Mouse (Mus musculus) intestine, postnatal 0 days (tissue): Measurements from ENCODE around the gene Trp53i13. TPM values are rescaled to one million over a fixed set of nuclear protein-coding genes. Genes with fewer than 3 reads are reported as not detected.

Experiments used
- ATAC-seq: fragments of 200-750 bp; cut with Nextera tagmentation; 2 replicates; pipeline ENCODE4 v1.8.0; 2017; ENCODE audit warnings: mild to moderate bottlenecking, moderate TSS enrichment, moderate library complexity
- H3K27ac ChIP-seq: fragments of 300-500 bp; sonication (generic); 2 replicates; pipeline ENCODE4 v1.5.1; 2014; ENCODE audit warnings: mild to moderate bottlenecking, low read depth, low read length, moderate library complexity
- H3K27me3 ChIP-seq: fragments of 300-500 bp; sonication (generic); replicated peaks from 2 replicates; pipeline ENCODE4 v1.6.1; 2014; ENCODE audit warnings: low read length, mixed read lengths; ENCODE audit not compliant: control insufficient read depth, insufficient read depth
- H3K36me3 ChIP-seq: fragments of 300-500 bp; sonication (generic); 2 replicates; pipeline ENCODE4 v1.6.1; 2014; ENCODE audit warnings: mild to moderate bottlenecking, moderate library complexity; ENCODE audit not compliant: control insufficient read depth, insufficient read depth
- H3K4me1 ChIP-seq: fragments of 300-500 bp; sonication (generic); replicated peaks from 2 replicates; pipeline ENCODE4 v1.6.1; 2014; ENCODE audit warnings: antibody characterized with exemption, low read length, mixed read lengths; ENCODE audit not compliant: control insufficient read depth, insufficient read depth
- H3K4me2 ChIP-seq: fragments of 300-500 bp; sonication (generic); replicated peaks from 2 replicates; pipeline ENCODE4 v1.6.1; 2014; ENCODE audit warnings: low read depth, mild to moderate bottlenecking, moderate library complexity
- H3K4me3 ChIP-seq: fragments of 300-500 bp; sonication (generic); 2 replicates; pipeline ENCODE4 v1.5.1; 2014; ENCODE audit warnings: low read depth, low read length
- H3K9ac ChIP-seq: fragments of 300-500 bp; sonication (generic); 2 replicates; pipeline ENCODE4 v1.6.1; 2014; ENCODE audit warnings: mild to moderate bottlenecking, low read depth, low read length
- H3K9me3 ChIP-seq: fragments of 300-500 bp; sonication (generic); 2 replicates; pipeline ENCODE4 v1.6.1; 2016; ENCODE audit warnings: mixed run types; ENCODE audit not compliant: control insufficient read depth
- CTCF ChIP-seq: sonication (generic); IDR thresholded peaks from 2 replicates; pipeline ENCODE4 v1.5.1; 2016; ENCODE audit warnings: low read depth, mild to moderate bottlenecking, control low read depth, antibody characterized with exemption, moderate library complexity
- WGBS: fragments of 180-500 bp; shearing (Covaris S2); extraction: QIAGEN DNeasy Blood & Tissue Kit; methylation state at CpG from one replicate; pipeline ENCODE4 v1.1.7; 2014; 5-methylcytosine and 5-hydroxymethylcytosine counted together
- polyA plus RNA-seq: library from polyadenylated mRNA; unstranded; fragments of >200 nt; fragmentation: Nextera tagmentation; extraction: Ambion mirVana; gene quantifications from 2 replicates; pipeline ENCODE4 v1.2.1, GENCODE M21; 2015

Gene Trp53i13
- polyA plus RNA-seq, 1 experiment from 2014 or later = 22.9 TPM

- H3K4me3 ChIP-seq = peak within 1 kb of the TSS; percentile 84
- H3K27me3 ChIP-seq = no peaks in the 10 kb centered on the region
- peaks cover 20% of the 10 kb centered on the region; the same call in 1 of the 2 replicates for H3K4me1 ChIP-seq
- H3K9ac ChIP-seq = peak within 1 kb of the TSS; percentile 97
- H3K4me2 ChIP-seq = peak within 1 kb of the TSS; percentile 91
- 2% methylated on average over 45 of the region's 74 CpGs for WGBS
- H3K9me3 ChIP-seq = no peaks in the 10 kb centered on the region
- peak; percentile 30 for ATAC-seq
- TF ChIP-seq CTCF = 0 out of 2 replicates have a peak, but pooled peaks have one; percentile 26
- H3K36me3 ChIP-seq = peaks cover 5% of the 10 kb centered on the region; the same call in 1 of the 2 replicates
- peak within 1 kb of the TSS; percentile 98 for H3K27ac ChIP-seq
Measured at GRCm38 (mm10) chr11:77493512-77494343, 22.1 kb downstream of the Trp53i13 start, which contains the start of gene Git1. Gene Git1, plus strand, starts transcription at chr11:77493562.

DNA sequence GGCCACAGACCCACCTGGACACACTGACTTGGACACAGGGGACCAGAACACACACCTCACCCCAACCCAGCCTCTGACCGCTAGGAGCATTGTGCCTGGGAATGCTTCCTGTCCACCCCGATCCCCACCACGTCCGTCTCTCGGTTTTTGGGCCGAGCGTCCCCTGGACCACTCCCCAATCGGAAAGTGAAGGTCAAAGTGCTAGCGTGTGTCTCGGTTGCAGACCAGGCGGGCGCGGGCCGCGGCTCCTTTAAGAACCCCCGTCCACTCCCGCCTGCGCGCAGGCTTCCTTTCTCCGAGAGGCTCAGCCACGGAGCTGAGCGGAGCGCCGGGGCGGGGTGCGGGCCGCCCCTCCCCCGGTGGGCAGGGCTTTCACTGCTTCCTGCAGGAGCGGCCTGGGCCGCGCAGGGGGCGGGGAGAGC lies 22.9 kb downstream of the Trp53i13 start:
- ATAC-seq = peak; percentile 73
- H3K9me3 ChIP-seq = no peaks in the 10 kb centered on the region
- peak; percentile 52 for TF ChIP-seq CTCF
- peak overlapping the region; percentile 84 for H3K4me3 ChIP-seq
- H3K4me1 ChIP-seq = peaks cover 15% of the 10 kb centered on the region; the same call in 1 of the 2 replicates
- no peaks in the 10 kb centered on the region for H3K27me3 ChIP-seq
- H3K27ac ChIP-seq = peak overlapping the region; percentile 98
- peak overlapping the region; percentile 97 for H3K9ac ChIP-seq
- H3K36me3 ChIP-seq = no peaks in the 10 kb centered on the region; the same call in 1 of the 2 replicates
- peak overlapping the region; percentile 91 for H3K4me2 ChIP-seq
- under 1% methylated on average over 32 of the region's 32 CpGs for whole genome bisulfite sequencing

- Histone ChIP-seq H3K4me2 (peak overlapping the region; percentile 91), H3K9ac (peak overlapping the region; percentile 97; the same call in 1 of the 2 replicates), H3K27me3 (no peaks in the 10 kb centered on the region), H3K36me3 (no peaks in the 10 kb centered on the region), H3K9me3 (no peaks in the 10 kb centered on the region), H3K4me3 (peak overlapping the region; percentile 84), H3K27ac (peak overlapping the region; percentile 98), H3K4me1 (0 out of 2 replicates have a peak, but pooled peaks cover 13% of the 10 kb centered on the region)
- 2% methylated on average over 15 of the region's 18 CpGs for WGBS
- TF ChIP-seq CTCF = no peak
- ATAC-seq = no peak
Measured at GRCm38 (mm10) chr11:77492311-77492871, 23.4 kb downstream of the Trp53i13 start.

DNA sequence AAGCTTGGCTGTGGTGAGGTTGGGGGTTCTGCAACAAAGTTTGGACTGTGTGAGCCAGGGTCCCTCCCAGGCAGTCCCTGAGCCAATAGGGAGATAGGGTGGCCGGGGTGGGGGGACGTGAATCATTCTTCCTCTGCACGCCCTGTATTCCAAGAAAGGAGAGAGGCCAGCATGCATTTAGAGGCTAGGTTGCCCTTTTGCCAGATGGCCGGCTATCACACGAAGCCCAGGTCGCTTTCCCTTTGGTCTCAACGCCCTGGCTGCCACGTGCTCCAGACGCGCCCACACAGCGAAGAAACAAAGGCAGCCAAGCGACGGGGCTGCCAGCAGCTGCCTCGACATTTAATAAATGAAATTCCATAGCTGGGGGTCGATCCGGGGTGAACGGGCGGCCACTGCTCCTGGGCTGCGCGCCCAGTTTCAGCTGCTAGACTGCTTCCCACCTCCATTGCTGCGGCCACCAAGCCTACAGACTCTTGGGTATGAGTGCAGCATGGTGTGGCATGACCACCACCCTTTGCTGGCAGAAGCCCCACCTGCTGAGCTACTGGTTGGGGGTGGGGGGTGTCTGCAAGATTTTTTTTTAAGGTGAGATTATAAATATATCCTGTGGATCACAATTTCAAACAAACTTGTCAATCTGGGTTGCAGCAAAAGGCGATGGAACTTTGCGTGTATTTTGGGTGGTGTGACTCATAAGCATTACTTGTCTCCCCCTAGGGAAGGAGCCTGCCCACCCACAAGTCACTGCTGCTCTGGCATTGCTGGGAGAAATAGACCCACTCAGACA lies 24.1 kb downstream of the Trp53i13 start:
- no peaks in the 10 kb centered on the region for H3K9me3 ChIP-seq
- peak overlapping the region; percentile 98; the same call in 1 of the 2 replicates for H3K27ac ChIP-seq
- peak; percentile 9; the same call in 1 of the 2 replicates for ATAC-seq
- WGBS = under 1% methylated on average over 23 of the region's 23 CpGs
- no peaks in the 10 kb centered on the region for H3K36me3 ChIP-seq
- peaks cover 13% of the 10 kb centered on the region; the same call in 1 of the 2 replicates for H3K4me1 ChIP-seq
- peak overlapping the region; percentile 84 for H3K4me3 ChIP-seq
- no peak overlapping the region; the same call in 1 of the 2 replicates for H3K9ac ChIP-seq
- TF ChIP-seq CTCF = no peak
- peak overlapping the region; percentile 91 for H3K4me2 ChIP-seq
- no peaks in the 10 kb centered on the region for H3K27me3 ChIP-seq

GRCm38 (mm10) chr11:77491123-77491501 lies 24.7 kb downstream of the Trp53i13 start:
- Histone ChIP-seq H3K9ac (no peak overlapping the region), H3K9me3 (no peaks in the 10 kb centered on the region), H3K4me1 (peaks cover 13% of the 10 kb centered on the region; the same call in 1 of the 2 replicates), H3K27me3 (no peaks in the 10 kb centered on the region), H3K4me3 (peak overlapping the region; percentile 84), H3K27ac (peak overlapping the region; percentile 98; the same call in 1 of the 2 replicates), H3K36me3 (no peaks in the 10 kb centered on the region), H3K4me2 (peak overlapping the region; percentile 91)
- under 1% methylated on average over 13 of the region's 13 CpGs for WGBS
- ATAC-seq = peak; percentile 47
- TF ChIP-seq CTCF = peak; percentile 99
